Mouse (Mus musculus) midbrain, embryonic 15.5 days (tissue): ENCODE data around the gene Fbxw4. TPM values are rescaled to one million over a fixed set of nuclear protein-coding genes. Genes with fewer than 3 reads are reported as not detected.

Source experiments
- polyA plus RNA-seq: library from polyadenylated mRNA; unstranded; fragments of >200 nt; fragmentation: Nextera tagmentation; extraction: Ambion mirVana; gene quantifications from 2 replicates; pipeline ENCODE4 v1.2.1, GENCODE M21; 2015

Gene Fbxw4
- polyA plus RNA-seq, 1 experiment from 2014 or later: 6.1 TPM

Other genes starting within 250 kb of the Fbxw4 start
- gene Poll, start 99.8 kb downstream of the Fbxw4 start, polyA plus RNA-seq: 13.8 and 14.5 TPM in 2 replicates
- 60.3 and 65.8 TPM in 2 replicates for gene Gm17018, start 99.7 kb downstream of the Fbxw4 start, polyA plus RNA-seq
- 0.91 and 1.2 TPM in 2 replicates for gene Fgf8, start 82.6 kb upstream of the Fbxw4 start, polyA plus RNA-seq
- gene Npm3, start 89.3 kb upstream of the Fbxw4 start, polyA plus RNA-seq: 6.3 and 6.9 TPM in 2 replicates
- 91.4 TPM in 2 replicates for gene Mgea5, start 123.5 kb upstream of the Fbxw4 start, polyA plus RNA-seq
- 7.0 and 7.2 TPM in 2 replicates for gene Kcnip2, start 155.7 kb upstream of the Fbxw4 start, polyA plus RNA-seq